Mouse (Mus musculus) brown adipose tissue, adult 24 weeks (tissue): ENCODE data around the gene Ift57. TPM values are rescaled to one million over a fixed set of nuclear protein-coding genes. Genes with fewer than 3 reads are reported as not detected.

Source experiments
- H3K27ac ChIP-seq: fragments of 200-500 bp; replicated peaks from 2 replicates; pipeline ENCODE4 v1.5.1; 2012; ENCODE audit warnings: low read depth, mild to moderate bottlenecking, low read length
- H3K4me1 ChIP-seq: fragments of 200-500 bp; 2 replicates; pipeline ENCODE4 v1.6.1; 2012; ENCODE audit warnings: low read length, mixed read lengths; ENCODE audit not compliant: control insufficient read depth, insufficient read depth, insufficient read length
- H3K4me3 ChIP-seq: fragments of 200-500 bp; 2 replicates; pipeline ENCODE4 v1.5.1; 2012; ENCODE audit warnings: low read depth, mild to moderate bottlenecking, low read length, moderate library complexity; ENCODE audit not compliant: insufficient read depth
- polyA plus RNA-seq: library from polyadenylated mRNA; stranded (reverse); fragments of >200 nt; gene quantifications from 2 replicates; pipeline ENCODE4 v1.2.4, GENCODE M21; 2012; ENCODE audit not compliant: missing spikeins, insufficient read depth, insufficient read length

Gene Ift57
- polyA plus RNA-seq, 1 experiment, result 21.9 TPM

DNA sequence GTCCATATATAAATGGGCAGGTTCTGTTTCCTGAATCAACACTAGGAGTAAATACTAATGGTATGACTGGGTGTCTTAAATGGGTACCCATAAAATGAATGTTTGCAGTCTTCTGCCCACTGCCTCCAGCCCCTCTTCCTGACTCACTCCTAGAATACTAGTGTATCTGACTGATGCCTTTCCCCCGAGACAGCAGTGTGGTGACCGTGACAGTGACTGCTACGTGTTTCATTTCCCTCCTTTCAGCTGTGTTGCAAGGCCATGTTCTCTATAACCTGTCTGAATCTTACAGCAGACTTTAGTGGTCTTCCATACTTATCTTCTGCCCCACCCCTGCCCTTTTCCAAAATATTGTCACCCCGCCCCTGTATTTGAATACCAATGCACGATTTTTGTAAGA, 25.2 kb downstream of the Ift57 start:
- H3K4me3 ChIP-seq, result no peak overlapping the region
- H3K4me1 ChIP-seq, result no peaks in the 10 kb centered on the region
- H3K27ac ChIP-seq, result no peak overlapping the region

DNA sequence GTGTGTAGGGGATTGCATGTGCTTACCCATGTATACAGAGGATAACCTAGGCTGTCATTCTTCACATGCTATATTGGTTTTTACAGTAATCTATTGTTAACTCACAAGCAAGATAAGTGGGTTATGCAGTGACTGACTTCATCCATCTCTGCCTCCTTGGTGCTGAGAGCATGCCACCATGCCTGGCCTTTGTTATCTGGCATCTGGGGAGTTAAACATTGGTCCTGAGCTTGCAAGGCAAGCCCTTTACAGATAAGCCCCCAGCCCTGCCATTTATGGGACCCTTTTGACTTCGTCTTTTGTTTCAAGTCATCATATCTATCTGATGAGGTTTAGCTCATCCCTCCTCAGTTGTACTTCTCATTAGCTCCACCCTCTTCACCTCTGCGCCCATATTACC, 25.9 kb downstream of the Ift57 start:
- Histone ChIP-seq H3K27ac (no peak overlapping the region), H3K4me3 (no peak overlapping the region), H3K4me1 (no peaks in the 10 kb centered on the region)

DNA sequence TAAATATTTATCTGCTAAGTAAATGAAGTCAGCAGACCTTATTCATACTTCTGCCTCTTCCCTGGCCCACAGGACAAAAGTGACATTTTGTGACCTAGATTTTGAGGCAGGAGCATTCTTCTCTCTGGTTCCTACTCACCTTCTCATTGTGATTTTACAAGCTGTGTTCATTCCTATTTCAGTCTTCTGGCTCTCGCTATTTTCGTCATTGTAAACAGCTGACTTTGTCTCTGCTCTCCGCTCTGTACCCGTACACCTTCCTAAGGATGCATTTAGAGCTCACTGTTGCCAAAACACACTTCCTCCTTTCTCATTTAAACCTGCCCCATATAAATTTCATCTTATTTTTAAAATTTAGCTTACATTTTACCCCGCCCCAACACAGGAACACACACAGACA, 26.4 kb downstream of the Ift57 start:
- Histone ChIP-seq H3K27ac (no peak overlapping the region), H3K4me3 (no peak overlapping the region), H3K4me1 (no peaks in the 10 kb centered on the region)

DNA sequence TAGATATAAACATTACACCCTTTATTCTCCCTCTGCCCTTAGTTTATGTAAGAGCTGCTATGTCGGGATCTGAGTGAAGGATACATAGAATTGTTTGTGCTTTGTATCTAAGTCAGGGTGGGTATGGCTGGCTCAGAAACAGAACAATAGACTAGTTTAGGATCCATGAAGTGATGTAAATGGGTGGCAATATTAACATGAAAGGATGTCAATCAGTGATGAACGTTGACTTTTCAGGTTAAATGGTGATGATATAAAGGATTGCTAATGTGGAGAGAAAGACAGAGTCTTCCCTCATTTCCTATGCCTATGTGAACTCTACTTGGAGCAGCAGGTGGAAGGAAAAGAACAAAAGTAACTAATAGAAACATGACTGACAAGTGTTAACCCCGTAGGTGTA, 27.2 kb downstream of the Ift57 start:
- Histone ChIP-seq H3K4me3 (no peak overlapping the region), H3K27ac (no peak overlapping the region), H3K4me1 (no peaks in the 10 kb centered on the region)

DNA sequence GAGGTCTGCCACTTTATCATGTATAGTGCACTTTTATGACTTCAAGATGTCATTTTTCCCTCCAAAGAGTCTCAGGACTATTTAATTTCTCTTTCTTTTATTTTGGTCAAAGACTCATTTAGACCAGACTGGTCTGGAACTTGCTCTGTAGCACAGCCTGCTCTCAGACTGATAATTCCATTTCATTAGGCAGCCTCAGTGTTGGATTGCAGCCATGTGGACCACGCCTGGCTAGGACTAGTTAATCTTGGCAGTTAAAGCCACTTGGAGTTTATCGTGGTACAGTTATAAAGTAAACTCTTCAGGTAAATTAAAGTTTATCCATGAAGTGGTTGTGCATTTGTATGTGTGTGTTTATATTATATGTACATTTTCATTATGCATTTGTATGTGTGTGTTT, 27.7 kb downstream of the Ift57 start:
- H3K4me1 ChIP-seq, result no peaks in the 10 kb centered on the region
- no peak overlapping the region for H3K27ac ChIP-seq
- no peak overlapping the region for H3K4me3 ChIP-seq

DNA sequence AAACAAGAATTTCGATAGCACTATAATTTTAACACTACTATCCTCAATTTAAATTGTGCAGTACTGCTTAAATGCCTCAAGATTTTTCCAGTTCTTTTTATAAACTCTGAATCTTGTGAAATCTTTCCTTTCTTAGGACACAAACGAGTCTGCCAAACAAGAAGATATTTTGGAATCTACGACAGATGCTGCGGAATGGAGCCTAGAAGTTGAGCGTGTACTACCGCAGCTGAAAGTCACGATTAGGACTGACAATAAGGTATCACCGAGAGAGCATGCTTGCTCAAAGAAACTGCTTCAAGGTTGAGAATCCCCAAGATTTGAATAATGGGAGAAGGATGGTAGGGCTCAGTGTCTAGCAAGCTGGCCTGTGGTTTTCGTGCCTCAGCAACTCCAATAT, 37.5 kb downstream of the Ift57 start:
- Histone ChIP-seq H3K27ac (no peak overlapping the region), H3K4me3 (no peak overlapping the region), H3K4me1 (no peaks in the 10 kb centered on the region)

DNA sequence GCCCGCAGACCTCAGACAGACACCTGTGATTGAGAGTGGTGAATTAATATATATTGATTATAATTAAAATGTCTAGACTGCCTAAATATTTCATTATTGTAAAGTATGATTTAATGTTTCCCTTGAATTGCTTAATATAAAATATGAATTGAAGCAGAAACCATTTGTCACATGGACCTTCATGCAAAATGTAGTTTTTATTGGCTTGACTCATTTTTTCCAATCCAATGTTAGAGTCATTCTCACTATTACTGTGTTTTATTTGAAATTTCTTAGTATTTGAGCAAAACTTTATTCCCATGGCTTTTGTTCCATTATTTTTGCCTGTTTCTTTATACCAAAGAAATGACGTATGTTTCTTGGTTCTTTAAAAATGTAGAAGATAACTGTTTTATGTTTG, 48.3 kb downstream of the Ift57 start:
- H3K4me3 ChIP-seq, result no peak overlapping the region
- H3K27ac ChIP-seq, result no peak overlapping the region
- H3K4me1 ChIP-seq, result peaks cover 2% of the 10 kb centered on the region

DNA sequence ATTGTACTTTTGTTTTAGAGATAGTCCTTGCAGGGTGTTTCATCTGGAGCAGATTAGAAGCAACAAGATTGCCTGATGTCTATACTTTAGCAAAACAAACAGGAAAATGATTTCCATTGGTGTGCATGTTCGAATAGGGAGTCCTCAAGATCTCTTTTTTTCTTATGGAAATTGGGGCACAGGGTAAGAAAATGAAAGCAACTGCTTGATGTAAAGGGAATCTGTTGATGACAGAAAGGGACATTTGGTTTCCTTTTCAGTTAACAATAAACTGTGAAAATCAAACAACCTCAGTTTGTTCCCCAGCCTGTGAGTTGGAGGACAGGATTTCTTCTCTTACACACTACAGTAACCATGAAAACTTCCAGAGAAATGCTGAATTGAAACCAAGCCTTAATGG, 53.9 kb downstream of the Ift57 start:
- Histone ChIP-seq H3K4me1 (peaks cover 2% of the 10 kb centered on the region), H3K27ac (no peak overlapping the region), H3K4me3 (no peak overlapping the region)

DNA sequence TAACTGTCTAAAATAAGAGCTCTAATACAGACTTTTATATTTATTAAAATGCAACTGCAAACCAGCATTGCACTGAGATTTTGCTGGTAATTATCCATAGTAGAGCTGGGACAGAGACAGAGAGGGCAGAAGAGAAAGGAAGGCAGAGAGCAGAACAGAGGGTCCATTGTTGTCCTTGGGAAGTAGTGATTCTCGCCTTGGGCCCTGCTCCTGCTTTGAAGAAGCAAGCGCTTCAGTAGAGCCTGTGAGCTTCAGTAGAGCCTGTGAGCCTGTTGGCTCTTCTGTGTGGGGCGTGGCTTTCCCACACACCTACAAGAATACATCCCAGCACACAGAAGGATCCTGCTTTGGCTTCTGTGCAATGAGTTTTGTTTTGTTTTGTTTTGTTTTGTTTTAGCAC, 54.3 kb downstream of the Ift57 start:
- no peak overlapping the region for H3K27ac ChIP-seq
- H3K4me1 ChIP-seq, result peaks cover 2% of the 10 kb centered on the region
- no peak overlapping the region for H3K4me3 ChIP-seq

DNA sequence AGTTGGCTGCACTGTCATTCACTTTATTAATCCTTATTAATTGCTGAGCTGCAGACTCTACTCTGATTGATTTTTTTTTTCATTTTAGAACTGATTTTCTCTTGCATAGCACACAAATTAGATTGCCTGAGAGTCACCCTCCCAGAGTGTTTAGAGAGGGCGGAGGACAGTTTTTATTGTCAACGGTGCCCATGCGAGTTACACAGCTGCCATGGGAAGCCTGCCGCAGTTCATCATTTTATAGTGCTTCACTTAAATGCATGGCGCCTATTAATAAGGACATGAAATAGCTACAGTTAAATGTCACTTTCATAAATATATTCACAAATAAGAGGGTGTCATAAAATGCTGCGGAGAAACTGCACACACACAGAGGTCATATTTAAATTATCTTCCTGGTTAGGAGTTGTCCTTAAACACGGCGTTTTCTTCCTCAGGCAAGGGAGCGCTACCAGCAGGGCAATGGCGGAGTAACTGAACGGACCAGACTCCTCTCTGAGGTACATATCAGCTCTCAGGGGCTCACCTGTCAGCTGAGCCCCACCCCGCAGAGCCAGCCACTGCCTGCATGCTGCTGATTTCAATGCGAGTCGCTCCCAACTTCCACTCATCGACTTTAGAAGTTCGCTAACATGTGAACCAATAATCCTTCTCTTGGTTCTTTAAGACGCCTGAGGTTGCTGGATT, 61.6 kb downstream of the Ift57 start:
- Histone ChIP-seq H3K4me3 (no peak overlapping the region), H3K27ac (no peak overlapping the region)

DNA sequence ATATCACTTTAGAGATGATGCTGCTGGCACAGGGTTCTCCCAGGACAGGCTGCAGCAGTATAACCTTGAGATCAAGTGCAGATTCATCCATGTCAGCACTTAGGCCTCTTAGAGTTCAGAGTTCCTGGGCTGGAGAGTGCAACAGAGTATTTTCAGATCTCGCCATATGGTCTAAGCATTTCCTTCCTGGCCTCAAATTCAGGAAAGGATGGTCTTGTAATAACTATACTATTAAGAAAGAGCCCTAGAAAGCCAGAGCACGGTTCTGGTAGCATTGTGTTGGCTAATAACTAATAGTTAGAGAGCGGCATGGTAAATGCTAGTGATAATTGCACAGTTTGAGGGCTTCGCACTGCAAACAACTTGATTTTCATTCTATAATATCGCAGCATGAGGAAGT, 62.9 kb downstream of the Ift57 start:
- no peak overlapping the region for H3K27ac ChIP-seq
- no peaks in the 10 kb centered on the region for H3K4me1 ChIP-seq
- no peak overlapping the region for H3K4me3 ChIP-seq

More for the DNA sequence above, 61.6 kb downstream of the Ift57 start:
- H3K4me1 ChIP-seq, result no peaks in the 10 kb centered on the region

DNA sequence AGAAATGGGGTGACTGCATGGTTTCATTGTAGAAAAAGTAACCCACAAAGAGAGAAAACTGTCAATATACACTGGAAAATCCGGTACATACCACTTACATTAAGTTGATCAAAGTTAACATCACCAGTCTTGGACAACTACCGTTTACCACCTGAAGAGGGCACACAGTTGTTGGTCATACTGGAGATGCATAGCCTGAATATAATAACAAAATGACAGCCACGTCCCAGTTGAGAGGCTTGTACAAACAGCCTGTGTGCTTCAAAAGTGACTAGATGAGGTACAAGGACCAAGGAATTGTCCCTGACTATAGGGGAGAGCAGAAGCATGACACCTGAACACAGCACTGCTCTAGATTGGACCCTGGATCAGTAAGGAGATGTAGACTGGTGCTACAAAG, 67.3 kb downstream of the Ift57 start:
- Histone ChIP-seq H3K4me1 (peaks cover 5% of the 10 kb centered on the region; the same call in 1 of the 2 replicates), H3K27ac (no peak overlapping the region), H3K4me3 (no peak overlapping the region)

DNA sequence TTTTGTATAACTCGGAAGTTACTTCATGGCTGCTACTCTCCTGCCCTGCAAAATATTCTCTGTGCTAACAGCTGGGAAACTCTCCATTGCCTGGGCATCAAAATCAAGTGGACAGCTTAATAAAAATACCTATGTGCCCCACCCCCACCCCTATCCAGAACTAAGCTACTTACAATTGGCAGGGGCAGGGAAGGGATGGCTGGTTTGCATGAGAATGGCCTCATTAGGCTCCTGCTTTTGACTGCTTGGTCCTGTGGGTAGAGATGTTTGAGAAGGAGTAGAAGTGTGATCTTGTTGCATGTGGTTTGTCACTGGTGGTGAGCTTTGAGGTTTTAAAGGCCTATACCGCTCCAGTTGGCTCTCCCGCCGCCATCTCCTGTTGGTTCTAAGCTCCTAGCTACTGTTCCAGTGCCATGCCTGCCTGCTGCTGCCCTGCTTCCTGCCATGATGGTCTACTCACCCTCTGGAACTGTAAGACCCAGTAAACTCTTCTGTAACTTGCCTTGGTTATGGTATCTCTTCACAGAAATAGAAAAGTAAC, 69.5 kb downstream of the Ift57 start:
- no peak overlapping the region for H3K4me3 ChIP-seq
- no peak overlapping the region for H3K27ac ChIP-seq
- H3K4me1 ChIP-seq, result peaks cover 5% of the 10 kb centered on the region; the same call in 1 of the 2 replicates

DNA sequence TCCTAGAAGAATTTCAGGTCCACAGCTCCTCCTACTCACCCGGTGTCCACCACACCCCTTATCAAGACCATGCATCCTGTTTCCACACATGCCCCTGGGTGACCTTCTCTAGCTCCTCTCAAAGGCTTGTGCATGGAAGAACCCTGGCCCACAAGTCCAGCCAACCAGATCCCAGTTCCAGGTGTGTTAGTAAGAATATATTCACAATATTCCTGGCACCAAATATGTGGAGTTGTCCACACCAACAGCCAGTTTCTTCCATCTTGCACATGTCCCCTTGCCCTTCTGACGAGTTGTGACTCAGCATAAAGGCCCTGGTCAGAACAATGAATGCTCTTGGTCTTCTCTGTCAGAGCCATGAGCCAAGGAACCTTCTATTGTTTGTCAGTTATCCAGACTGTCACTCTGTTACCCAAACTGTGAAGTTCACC, 70.8 kb downstream of the Ift57 start:
- Histone ChIP-seq H3K4me3 (no peak overlapping the region), H3K27ac (no peak overlapping the region), H3K4me1 (peaks cover 5% of the 10 kb centered on the region; the same call in 1 of the 2 replicates)

DNA sequence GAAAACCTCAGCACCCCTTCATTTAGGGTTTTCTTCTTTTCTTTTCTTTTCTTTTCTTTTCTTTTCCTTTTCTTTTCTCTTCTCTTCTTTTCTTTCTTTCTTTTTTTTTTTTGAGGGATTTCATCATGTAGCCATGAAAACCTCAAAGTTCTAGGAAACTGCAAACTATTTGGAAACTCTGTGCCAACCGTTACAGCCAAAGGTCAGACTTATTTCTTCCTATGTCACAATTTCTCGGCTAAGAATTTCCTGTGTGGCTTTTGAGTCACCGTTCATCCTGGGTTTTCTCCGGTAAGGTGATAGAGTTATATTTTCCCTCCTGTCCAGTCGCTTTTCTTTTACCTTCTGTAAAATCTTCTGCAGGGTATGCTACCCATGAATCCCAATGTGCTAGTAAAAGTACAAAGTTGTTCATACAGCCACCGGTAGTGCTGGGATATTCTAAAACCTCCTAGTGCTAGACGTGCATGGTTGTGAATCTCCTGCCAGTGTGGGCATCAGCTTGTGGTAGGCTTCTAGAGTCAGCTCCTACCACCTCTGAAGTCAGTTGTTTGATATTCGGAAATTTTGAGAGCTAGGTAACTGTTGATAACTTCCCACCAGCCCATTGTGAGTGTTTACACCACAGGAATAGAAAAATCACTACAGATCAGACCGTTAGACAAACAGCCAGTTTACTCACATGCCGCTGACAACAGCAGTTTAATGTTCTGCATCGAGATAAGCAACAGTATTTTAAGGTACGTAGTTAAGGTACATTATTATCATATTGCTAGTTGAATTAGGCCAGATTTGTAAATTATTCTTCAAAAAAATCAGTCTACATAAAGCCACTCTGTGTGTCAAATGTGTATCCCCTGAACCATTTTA, 71.5 kb downstream of the Ift57 start:
- Histone ChIP-seq H3K4me3 (no peak overlapping the region), H3K4me1 (peaks cover 5% of the 10 kb centered on the region; the same call in 1 of the 2 replicates), H3K27ac (no peak overlapping the region)
